Mouse (Mus musculus) kidney, adult 9 months (tissue): ENCODE measurements at regions not wholly inside any gene's neighbourhood (a gene's known extent, or its start where the extent isn't known, plus 50 kb on each side); places are given as distances from the start of the nearest gene placed in this dataset.

Source experiments
- DNase-seq: peaks from one replicate; pipeline ENCODE4 v3.0.0; 2022

DNA sequence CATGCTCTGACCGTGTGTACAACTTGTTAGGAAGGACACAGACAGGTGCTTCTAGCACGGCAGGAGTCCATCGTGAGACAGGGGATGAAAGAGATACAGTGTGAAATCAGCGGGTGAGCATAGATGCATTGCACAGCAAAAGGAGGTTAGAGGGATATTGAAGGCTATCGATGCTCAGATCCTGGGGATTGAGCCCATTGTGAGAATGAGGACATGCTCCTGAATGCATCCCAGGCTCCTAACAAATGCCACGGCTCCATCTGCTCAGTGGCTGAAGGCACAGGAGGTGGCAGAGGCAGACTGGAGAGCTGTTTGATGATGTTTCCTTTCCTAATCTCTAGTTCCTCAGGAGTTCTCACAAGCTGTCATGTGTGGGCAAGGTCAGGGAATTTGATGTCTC, 114.1 kb upstream of the Btg1 start:
- no peak for DNase-seq

GRCm38 (mm10) chr10:96504340-96504739, 112.5 kb upstream of the Btg1 start:
- no peak for DNase-seq

- DNase-seq, result no peak
These were observed 101.5 kb upstream of the Btg1 start for GRCm38 (mm10) chr10:96515164-96515922.

GRCm38 (mm10) chr10:96515923-96516258, 100.9 kb upstream of the Btg1 start:
- no peak for DNase-seq

- DNase-seq, result no peak
These were observed 97.4 kb upstream of the Btg1 start for GRCm38 (mm10) chr10:96519411-96519810.

GRCm38 (mm10) chr10:96520995-96521760, 95.6 kb upstream of the Btg1 start:
- DNase-seq, result no peak

- no peak for DNase-seq
These were observed 92.6 kb upstream of the Btg1 start for GRCm38 (mm10) chr10:96523967-96524801.

DNA sequence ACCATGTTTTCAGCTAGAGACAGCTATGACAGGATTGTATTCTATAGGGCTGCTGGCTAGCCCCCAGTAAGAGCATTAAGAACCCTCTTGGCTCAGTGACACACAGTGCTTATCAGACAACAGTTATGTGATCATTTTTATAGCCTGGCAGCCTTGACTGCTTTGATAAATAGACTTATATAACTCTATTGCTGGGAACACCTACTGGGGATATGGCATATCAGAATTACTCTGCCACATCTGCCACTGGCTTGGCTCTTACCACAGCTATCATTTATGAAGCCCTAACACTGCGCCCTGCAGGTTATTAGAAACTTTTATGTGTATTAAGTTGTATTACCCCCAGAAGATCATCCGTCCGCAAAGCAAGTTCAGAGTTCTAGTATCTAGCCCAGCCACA, 88.9 kb upstream of the Btg1 start:
- DNase-seq, result no peak

DNA sequence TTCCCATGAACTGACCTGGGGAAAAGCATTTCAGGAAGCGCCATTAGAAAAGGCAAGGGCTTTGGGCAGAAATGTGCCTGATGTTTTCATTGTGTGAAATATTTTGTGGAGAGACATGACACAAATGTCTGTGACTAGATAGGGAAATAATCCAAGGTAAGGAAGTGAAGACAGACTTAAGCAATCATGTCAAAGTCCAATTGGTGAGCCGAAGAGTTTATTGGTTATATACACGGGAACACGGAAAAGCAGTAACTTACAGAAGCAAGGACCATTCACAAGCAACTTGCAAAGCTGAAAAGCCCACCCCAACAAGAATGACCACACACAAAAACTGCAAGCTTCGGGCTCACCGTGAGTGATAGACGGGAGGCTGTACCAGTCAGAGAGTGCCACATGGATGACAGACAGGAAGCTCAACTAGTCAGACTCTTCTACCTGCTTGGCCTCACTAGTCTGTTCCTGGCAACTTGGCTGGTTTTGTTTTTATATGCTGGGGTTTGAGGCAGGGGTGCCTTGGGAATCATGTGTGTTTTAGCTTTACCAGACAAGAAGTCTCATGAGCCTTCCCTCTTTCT, 82.2 kb upstream of the Btg1 start:
- DNase-seq, result no peak

GRCm38 (mm10) chr10:96535461-96535860, 81.3 kb upstream of the Btg1 start:
- DNase-seq, result no peak

DNA sequence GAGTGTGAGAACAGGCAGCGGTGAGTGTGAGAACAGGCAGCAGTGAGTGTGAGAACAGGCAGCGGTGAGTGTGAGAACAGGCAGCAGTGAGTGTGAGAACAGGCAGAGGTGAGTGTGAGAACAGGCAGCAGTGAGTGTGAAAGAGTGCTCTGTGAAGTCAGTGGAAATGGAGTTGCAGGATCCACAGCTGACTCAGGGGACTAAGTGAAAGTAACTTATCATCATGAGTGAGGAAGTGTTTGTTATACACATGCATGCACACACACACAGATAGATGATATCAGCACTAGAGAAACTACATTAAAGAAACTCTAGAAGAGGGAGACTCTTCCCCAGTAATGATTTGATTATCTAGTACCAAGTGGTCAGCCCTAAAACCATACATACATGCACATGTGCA, 76.0 kb upstream of the Btg1 start:
- DNase-seq, result no peak

GRCm38 (mm10) chr10:96545312-96545711, 71.5 kb upstream of the Btg1 start:
- no peak for DNase-seq

- DNase-seq, result no peak
These were observed 70.9 kb upstream of the Btg1 start for GRCm38 (mm10) chr10:96545761-96546388.

DNA sequence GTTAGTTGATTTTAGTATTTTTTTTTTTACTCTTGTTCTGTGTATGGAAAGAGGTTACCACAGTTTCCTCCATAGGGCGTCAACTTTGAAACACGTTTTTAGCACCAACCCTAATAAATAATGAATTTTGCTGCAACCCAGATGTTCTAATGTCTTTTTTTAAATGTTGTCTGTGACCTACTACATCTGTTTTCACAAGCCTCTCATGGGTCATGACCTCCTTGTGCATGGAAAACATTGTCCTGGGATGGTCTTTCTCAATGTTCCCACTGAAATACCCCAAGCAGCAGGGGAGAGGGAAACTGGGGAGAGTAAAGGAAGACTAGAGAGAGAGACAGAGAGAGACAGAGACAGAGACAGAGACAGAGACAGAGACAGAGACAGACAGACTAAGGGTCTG, 67.2 kb upstream of the Btg1 start:
- no peak for DNase-seq

- no peak for DNase-seq
These were observed 66.5 kb upstream of the Btg1 start for GRCm38 (mm10) chr10:96550266-96550665.

- peak; percentile 3 for DNase-seq
These were observed 59.5 kb upstream of the Btg1 start for GRCm38 (mm10) chr10:96557336-96557735.

DNA sequence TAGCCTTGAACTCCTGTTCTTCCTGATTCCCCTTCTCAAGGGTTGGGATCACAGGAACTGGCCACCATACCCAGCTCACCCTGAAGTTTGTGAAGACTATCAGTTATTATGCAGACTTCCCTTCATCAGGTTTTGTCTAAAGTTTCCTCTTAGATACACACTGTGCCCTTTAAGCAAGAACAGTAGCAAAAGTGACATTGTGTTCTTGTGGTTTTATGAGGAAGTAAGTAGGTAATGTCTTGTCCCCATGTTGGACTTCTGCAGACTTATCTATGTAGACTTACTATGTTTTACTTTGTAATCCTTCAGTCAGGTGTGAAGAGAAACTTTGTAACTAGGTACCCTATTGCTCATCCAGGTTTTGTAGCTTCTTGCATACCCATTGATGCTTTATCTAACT, 51.5 kb upstream of the Btg1 start:
- no peak for DNase-seq
